Mouse (Mus musculus) layer of hippocampus, postnatal 14 days (tissue): Measurements from ENCODE around the gene Pdgfra. TPM values are rescaled to one million over a fixed set of nuclear protein-coding genes. Genes with fewer than 3 reads are reported as not detected.

Source experiments
- DNase-seq, 2 experiments: peaks; one replicate each; pipeline ENCODE4 v3.0.0; 2021 to 2022; ENCODE audit warnings: low spot score in 2 of 2, mixed read lengths in 1 of 2
- total RNA-seq, 2 experiments: library from RNA; stranded (reverse); gene quantifications; 2 replicates each; pipeline ENCODE4 v1.2.3; 2021

Pdgfra gene
- total RNA-seq, 2 experiments from 2014 or later, result 79.4 to 81.1 TPM

GRCm38 (mm10) chr5:75155281-75155680, 3.2 kb downstream of the Pdgfra start:
- DNase-seq, result no peak

DNA sequence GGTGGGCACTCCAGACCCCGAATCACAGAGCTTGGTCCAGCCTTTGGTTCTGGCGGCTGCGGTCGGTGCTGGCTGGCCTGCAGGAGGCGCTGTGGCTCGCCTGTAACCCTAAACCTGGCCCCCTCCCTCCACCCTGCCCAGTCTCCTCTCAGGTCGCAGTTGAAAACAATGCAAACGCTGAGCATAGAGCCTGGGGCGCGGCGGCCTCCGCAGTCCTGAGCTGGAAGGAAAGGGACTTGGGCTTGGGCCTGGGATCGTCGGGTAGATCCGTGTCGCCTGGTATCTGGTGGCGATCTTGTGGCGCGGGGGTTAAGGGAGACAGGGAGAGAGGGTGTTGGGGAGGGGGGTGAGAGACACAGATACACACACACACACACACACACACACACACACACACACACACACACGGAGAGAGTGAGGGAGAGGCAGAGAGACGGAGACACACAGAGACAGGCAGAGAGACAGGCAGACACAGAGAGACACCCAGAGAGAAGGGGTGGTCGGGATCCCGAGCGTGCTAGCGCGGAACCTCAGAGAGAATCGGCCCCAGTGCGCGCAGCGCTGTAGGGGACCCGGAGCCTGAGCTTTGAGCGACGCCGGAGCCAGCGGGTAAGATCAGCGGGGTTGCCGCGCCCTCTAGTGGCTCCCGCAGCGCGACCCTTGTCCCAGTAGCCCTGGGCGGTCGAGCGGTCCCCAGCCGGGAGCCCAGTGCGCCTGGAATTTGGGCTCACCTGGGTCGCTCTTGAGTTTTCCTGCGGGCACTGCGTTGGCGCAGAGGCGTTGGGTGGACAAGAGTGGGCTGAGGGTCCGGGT, 3.9 kb downstream of the Pdgfra start:
- DNase-seq, result peak; percentile 74 to 77

GRCm38 (mm10) chr5:75156554-75157036, 4.5 kb downstream of the Pdgfra start:
- no peak for DNase-seq

DNA sequence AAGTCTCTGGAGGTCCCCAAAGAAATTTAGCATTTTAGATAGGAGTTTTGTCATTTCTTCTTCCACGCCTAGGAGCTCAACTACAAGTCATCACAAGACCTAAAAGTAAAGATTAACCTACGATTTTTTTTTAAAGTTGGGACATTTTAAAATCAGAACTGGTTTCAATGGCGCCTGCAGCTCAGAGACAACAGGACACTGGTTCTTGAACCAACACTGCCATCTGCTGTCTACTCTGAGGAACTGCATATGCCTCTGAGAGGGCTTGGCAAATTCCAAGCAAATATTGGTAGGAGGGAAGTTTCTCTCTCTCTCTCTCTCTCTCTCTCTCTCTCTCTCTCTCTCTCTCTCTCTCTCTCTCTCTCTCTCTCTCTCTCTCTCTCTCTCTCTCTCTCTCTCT, 4.9 kb downstream of the Pdgfra start:
- DNase-seq, result peak in 1 of 2 experiments; percentile 86

DNA sequence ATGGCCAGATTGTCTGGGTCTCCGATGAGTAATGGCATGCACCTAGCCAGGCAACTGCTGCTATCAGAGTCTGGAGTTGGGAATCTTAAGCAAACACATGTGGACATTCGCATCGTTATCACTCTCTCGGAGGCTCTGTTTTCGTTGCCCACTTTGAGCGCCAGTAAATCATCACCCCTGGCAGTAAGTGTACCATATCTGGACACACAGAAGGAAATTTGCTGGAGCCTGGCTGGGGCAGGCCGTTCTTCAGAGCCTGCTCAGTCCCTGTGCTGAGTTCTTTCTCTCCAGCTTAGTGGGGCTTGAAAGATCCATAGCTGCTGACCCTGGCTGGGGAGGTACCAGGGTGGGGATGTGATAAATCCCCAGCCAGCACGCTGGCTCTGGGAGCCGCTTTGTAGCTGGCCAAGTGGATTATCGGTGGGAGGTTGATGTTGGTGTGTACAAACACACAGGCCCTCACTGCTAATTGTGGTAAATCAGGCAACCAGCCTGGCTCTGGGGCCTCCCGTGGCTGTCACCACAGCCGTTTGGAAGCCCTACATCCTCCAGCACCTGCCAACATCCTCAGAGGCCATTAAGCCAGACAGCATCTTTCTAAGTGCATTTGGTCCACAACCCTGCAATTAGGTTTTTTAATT, 8.6 kb downstream of the Pdgfra start:
- no peak for DNase-seq

DNA sequence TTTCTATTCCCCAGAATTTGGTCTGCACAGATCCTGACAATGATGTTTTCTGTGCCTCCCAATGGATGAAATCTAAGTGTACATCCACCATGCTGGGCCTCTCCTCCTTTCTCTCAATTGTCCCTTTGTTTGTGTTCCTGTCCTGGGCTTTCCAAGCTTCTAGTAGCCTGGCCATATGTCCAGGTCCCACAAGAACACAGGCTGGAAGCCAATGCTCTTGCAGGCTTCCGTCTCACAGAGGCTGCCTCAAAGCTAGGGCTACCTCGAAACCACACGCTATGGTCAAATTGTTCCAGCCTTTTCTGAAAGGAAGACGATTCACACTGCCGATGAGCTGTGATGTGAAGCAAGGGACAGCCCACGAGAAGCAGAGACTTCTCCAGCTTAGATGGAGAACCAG, 9.5 kb downstream of the Pdgfra start:
- DNase-seq, result no peak

DNA sequence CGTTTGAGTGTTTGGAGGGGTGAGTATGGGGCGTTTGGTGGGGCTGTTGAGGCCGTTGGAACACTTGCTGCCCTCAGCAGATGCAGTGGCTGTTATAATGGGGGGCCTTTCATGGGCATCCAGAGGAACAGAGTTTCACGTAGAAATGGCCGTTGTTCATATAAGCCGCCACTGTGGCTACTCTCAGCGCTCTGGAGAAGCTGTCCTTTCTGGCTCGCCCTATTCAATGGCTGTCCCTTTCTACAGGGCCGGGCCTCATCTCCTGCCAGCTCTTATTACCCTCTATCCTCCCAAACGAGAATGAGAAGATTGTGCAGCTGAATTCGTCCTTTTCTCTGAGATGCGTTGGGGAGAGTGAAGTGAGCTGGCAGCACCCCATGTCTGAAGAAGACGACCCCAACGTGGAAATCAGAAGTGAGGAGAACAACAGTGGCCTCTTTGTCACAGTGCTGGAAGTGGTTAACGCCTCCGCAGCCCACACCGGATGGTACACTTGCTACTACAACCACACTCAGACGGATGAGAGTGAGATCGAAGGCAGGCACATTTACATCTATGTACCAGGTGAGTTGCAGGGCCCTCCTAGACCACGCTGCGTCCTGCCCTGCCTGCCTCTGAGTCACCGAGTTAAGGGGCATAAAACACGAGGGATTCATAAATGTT, 11.3 kb downstream of the Pdgfra start:
- DNase-seq, result peak in 1 of 2 experiments; percentile 54

DNA sequence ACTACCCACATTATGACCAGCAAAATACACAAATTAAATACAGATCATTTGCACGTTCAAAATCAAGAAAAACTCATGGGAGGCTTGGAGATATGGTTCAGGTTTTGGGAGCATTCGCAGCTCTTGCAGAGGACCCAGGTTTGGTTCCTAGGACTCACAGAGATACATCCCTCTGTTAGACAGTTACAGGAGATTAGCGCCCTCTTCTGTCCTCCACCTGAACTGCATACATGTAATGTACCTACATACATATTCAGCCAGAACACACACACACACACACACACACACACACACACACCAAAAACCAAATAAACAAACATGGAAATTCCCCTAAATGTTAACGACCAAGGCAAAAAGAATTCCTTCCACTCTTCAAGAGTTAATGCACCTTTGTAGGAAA, 12.6 kb downstream of the Pdgfra start:
- no peak for DNase-seq

DNA sequence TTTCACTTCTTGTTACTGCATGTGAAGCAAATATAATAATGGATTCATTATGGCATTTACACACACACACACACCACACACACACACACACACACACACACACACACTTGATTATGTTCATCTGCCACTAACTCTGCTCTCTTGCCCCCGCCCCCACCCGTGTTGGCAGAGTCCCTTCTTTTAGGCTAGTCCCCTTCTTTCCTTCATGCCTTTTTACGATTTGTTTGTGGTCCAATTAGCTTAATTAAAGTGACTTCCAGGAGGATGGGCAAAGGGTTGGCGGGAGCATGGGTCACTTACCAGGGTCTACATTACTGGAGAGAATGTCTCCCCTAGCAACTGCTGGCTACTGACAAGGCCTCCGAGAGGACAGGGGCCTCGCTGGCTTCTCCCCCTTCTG, 17.7 kb downstream of the Pdgfra start:
- no peak for DNase-seq

DNA sequence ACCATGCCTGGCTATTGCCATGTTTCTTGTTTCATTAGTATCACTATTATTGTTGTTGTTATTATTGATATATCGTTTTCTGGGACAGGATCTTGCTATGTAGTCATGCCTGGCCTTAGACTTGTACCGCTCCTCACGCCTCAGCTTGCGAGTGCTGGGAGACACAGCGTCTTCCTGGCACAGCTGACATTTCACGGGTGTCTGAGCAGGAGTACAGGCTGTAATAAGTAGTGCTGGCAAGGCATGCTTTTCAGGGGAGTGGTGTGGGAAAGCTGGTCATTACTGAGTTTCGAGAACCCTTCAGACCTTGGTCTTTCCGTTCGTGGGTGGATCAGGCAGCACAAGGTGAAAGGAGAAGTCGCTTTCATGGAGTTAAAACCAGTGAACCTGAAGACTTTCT, 19.8 kb downstream of the Pdgfra start:
- no peak for DNase-seq

GRCm38 (mm10) chr5:75179249-75179648, 27.2 kb downstream of the Pdgfra start:
- DNase-seq, result no peak

- DNase-seq, result no peak
Observed at GRCm38 (mm10) chr5:75179726-75180290, 27.7 kb downstream of the Pdgfra start.

DNA sequence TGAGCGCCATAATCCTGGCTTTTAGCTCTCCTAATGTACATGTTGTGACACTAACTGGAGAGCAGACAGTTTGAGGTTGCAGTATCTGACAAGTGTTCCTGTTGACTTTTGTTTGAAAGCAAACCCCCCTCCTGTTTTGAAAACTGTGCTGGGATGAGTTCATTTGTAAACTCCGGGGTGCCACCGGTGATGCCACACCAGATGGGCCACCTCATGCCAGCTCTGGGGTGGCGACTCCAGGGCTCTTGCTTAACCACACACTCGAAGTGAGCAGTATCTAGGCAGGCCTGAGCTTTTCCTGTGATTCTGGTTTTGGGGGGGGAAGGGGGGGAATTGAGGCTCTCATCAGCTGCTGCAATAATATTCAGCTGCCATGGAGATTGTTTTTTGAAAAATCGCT, 31.6 kb downstream of the Pdgfra start:
- DNase-seq, result no peak

- no peak for DNase-seq
Observed at GRCm38 (mm10) chr5:75184112-75184511, 32.0 kb downstream of the Pdgfra start.

- DNase-seq, result no peak
Observed at GRCm38 (mm10) chr5:75184693-75185235, 32.7 kb downstream of the Pdgfra start.

GRCm38 (mm10) chr5:75185584-75185983, 33.5 kb downstream of the Pdgfra start:
- no peak for DNase-seq

DNA sequence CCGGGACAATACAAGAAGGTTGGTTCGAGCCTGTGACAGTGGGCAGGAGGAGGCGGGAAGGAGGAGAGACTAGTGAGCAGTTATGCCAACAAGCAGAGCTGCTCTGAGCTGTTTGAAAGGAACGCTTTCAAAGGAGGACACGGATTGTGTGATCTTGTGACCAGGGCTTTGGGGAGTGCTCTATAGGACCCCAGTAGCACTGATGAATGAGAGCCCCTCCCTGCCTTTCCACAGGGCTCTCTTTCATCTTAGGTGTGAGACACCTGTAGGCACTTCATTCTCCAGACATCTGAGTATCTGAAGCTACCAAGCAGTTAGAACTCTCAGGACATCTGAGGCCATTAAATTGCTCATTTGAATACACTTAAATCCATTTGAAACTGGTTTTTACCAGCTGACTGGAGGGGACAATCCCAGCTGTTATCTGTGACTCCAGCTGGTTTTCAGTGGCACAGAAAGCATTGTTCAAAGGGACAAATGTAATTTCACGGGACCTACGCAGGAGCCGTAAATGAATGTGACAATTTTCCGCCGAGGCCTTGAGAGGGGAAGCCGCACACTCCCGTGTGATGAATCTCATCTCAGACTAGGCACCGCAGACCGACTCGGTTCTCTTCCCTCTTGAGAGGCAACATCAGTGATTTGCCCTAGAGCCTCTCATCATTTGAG, 37.4 kb downstream of the Pdgfra start:
- DNase-seq, result no peak

GRCm38 (mm10) chr5:75193107-75193506, 41.0 kb downstream of the Pdgfra start:
- DNase-seq, result no peak

DNA sequence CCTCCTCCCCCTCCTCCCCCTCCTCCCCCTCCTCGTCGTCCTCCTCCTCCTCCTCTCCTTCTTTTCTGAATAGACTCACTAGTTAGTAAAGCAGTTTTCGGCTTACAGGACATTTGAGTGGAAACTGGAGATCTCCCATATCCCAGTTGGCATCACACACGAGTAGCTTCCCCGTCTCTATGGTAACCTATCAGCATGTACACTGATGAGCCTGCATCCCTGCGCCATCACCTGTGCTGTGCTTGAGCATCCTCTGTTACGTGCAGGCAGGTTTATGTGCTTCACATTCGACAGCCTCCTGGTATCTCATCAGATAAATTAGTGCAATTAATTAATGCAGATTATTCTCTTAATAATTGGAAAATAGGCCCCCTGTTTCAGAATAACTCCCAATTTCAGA, 46.3 kb downstream of the Pdgfra start:
- no peak for DNase-seq

DNA sequence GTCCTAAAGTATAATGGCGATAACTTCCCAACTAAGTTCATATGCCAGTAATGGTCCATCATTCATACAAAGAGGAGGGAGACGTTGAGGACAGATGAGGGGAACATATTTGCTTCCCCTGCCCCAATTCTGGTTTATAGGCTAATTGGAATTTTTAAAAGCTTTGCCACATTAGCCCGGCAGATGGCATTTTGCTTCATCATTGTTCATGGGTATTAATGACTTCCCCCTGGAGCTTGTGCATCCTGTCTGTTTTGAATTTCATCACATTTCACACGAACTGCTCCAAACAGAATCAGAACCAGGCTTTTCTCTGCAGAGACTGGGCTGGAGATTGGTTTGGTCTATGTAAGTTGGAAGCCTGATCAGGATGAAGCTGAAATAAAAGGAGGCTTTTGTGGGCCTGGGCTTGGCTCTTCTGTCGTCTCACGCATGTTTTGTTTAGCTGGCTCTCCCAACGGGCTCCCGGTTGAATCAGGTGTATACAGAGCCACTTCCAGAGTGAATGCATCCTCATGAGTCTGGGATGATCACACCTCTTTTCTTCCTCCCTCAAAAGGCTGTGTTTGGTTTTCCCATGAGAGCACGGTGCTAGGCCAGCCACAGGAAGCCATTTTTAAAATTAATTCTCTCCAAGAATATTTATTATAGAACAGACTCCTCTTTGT, 47.7 kb downstream of the Pdgfra start:
- DNase-seq, result peak; percentile 52 to 81
